Mouse (Mus musculus) CH12.LX (cell line): Measurements from ENCODE around the gene Atp8b5.

Experiments used
- CTCF ChIP-seq, 2 experiments: IDR thresholded peaks in 1 of 2; conservative IDR thresholded peaks in 1 of 2; 2 replicates each; pipeline ENCODE4 v1.5.1; 2011 to 2012; ENCODE audit warnings: low read depth in 2 of 2, low read length in 2 of 2, improper control_type of control experiment in 1 of 2, inconsistent platforms in 1 of 2, mild to moderate bottlenecking in 1 of 2, moderate library complexity in 1 of 2
- EP300 ChIP-seq: IDR thresholded peaks from 2 replicates; pipeline ENCODE4 v1.6.1; 2011; ENCODE audit warnings: low read length, improper control_type of control experiment
- HCFC1 ChIP-seq: IDR thresholded peaks from 2 replicates; pipeline ENCODE4 v1.6.1; 2012; ENCODE audit warnings: low read depth, mild to moderate bottlenecking, inconsistent platforms, low read length, improper control_type of control experiment
- KAT2A ChIP-seq: IDR thresholded peaks from 2 replicates; pipeline ENCODE4 v1.6.1; 2012; ENCODE audit warnings: low read length, improper control_type of control experiment, inconsistent platforms; ENCODE audit not compliant: insufficient replicate concordance
- MAZ ChIP-seq: IDR thresholded peaks from 2 replicates; pipeline ENCODE4 v1.6.1; 2012; ENCODE audit warnings: low read depth, mild to moderate bottlenecking, inconsistent platforms, low read length, improper control_type of control experiment, moderate library complexity
- MEF2A ChIP-seq: IDR thresholded peaks from 2 replicates; pipeline ENCODE4 v1.6.1; 2014; ENCODE audit warnings: low read depth, mild to moderate bottlenecking, inconsistent platforms, low read length, improper control_type of control experiment, borderline replicate concordance
- NELFE ChIP-seq: IDR thresholded peaks from 2 replicates; pipeline ENCODE4 v1.6.1; 2011; ENCODE audit warnings: low read depth, low read length, improper control_type of control experiment
- POLR2A ChIP-seq: IDR thresholded peaks from 2 replicates; pipeline ENCODE4 v1.6.1; 2011; ENCODE audit warnings: low read depth, mild to moderate bottlenecking, improper control_type of control experiment, low read length
- POLR2AphosphoS2 ChIP-seq: IDR thresholded peaks from 2 replicates; pipeline ENCODE4 v1.6.1; 2011; ENCODE audit warnings: low read depth, low read length, improper control_type of control experiment
- USF1 ChIP-seq: IDR thresholded peaks from 2 replicates; pipeline ENCODE4 v1.6.1; 2014; ENCODE audit warnings: low read depth, mild to moderate bottlenecking, inconsistent platforms, low read length, improper control_type of control experiment
- USF2 ChIP-seq: conservative IDR thresholded peaks from 2 replicates; pipeline ENCODE4 v1.6.1; 2011; ENCODE audit warnings: low read depth, low read length, improper control_type of control experiment
- ZC3H11A ChIP-seq: IDR thresholded peaks from 2 replicates; pipeline ENCODE4 v1.6.1; 2012; ENCODE audit warnings: low read depth, mild to moderate bottlenecking, inconsistent platforms, low read length, improper control_type of control experiment
- ZMIZ1 ChIP-seq: IDR thresholded peaks from 2 replicates; pipeline ENCODE4 v1.6.1; 2012; ENCODE audit warnings: low read depth, mild to moderate bottlenecking, inconsistent platforms, low read length, improper control_type of control experiment
- ZNF384 ChIP-seq: IDR thresholded peaks from 2 replicates; pipeline ENCODE4 v1.6.1; 2012; ENCODE audit warnings: low read depth, low read length, improper control_type of control experiment, inconsistent platforms

- 0 out of 4 replicates have a peak, but pooled peaks of 1 of the 2 experiments have one; percentile 6 for TF ChIP-seq CTCF (conservative IDR thresholded peaks at IDR 0.05 in 1 of 2, IDR thresholded peaks at IDR 0.05 in 1 of 2; ENCODE audit: low read depth in 2 of 2, low read length in 2 of 2)
- TF ChIP-seq NELFE: no peak
- TF ChIP-seq POLR2A: no peak
- TF ChIP-seq HCFC1: no peak
- no peak for TF ChIP-seq ZC3H11A
- TF ChIP-seq USF1: no peak
- no peak for TF ChIP-seq MEF2A
- TF ChIP-seq ZMIZ1: no peak
- no peak for TF ChIP-seq USF2
- no peak for TF ChIP-seq EP300
- no peak for TF ChIP-seq MAZ
- TF ChIP-seq POLR2AphosphoS2: no peak
- no peak for TF ChIP-seq ZNF384
- TF ChIP-seq KAT2A: no peak
These were observed 105.2 kb downstream of the Atp8b5 start for GRCm38 (mm10) chr4:43372155-43372554.
